Mouse (Mus musculus) testis, adult 2 months (tissue): Measurements from ENCODE around the gene Slc22a2. TPM values are rescaled to one million over a fixed set of nuclear protein-coding genes. Genes with fewer than 3 reads are reported as not detected.

Source experiments
- H3K27ac ChIP-seq: fragments of 200-500 bp; 2 replicates; pipeline ENCODE4 v1.5.1; 2012; ENCODE audit warnings: low read depth, low read length; ENCODE audit not compliant: control insufficient read depth, insufficient read depth
- H3K27me3 ChIP-seq: fragments of 200-500 bp; 2 replicates; pipeline ENCODE4 v1.6.1; 2012; ENCODE audit warnings: mild to moderate bottlenecking, low read length, moderate library complexity; ENCODE audit not compliant: control insufficient read depth, insufficient read depth
- H3K36me3 ChIP-seq: fragments of 200-500 bp; 2 replicates; pipeline ENCODE4 v1.6.1; 2012; ENCODE audit warnings: mild to moderate bottlenecking, low read length; ENCODE audit not compliant: control insufficient read depth, insufficient read depth
- H3K4me1 ChIP-seq: fragments of 200-500 bp; 2 replicates; pipeline ENCODE4 v1.6.1; 2012; ENCODE audit warnings: low read length; ENCODE audit not compliant: control insufficient read depth, insufficient read depth
- H3K4me3 ChIP-seq: fragments of 200-500 bp; 2 replicates; pipeline ENCODE4 v1.5.1; 2012; ENCODE audit warnings: low read depth, mild to moderate bottlenecking, low read length, moderate library complexity, mixed read lengths; ENCODE audit not compliant: control insufficient read depth
- CTCF ChIP-seq: fragments of 200-500 bp; IDR thresholded peaks from 2 replicates; pipeline ENCODE4 v1.5.1; 2012; ENCODE audit warnings: low read depth, mild to moderate bottlenecking, inconsistent platforms, low read length, moderate library complexity; ENCODE audit not compliant: control insufficient read depth, insufficient read depth, insufficient replicate concordance
- POLR2A ChIP-seq: fragments of 200-500 bp; IDR thresholded peaks from 2 replicates; pipeline ENCODE4 v1.6.1; 2012; ENCODE audit warnings: low read depth, mild to moderate bottlenecking, inconsistent platforms, low read length, moderate library complexity; ENCODE audit not compliant: control insufficient read depth
- polyA plus RNA-seq: library from polyadenylated mRNA; depleted of rRNA; stranded (reverse); fragments of >200 nt; gene quantifications from 2 replicates; pipeline ENCODE4 v1.2.3, GENCODE M21; 2012

Slc22a2 gene
- polyA plus RNA-seq, 1 experiment, result not detected

GRCm38 (mm10) chr17:12658784-12659183 lies 74.9 kb downstream of the Slc22a2 start:
- Histone ChIP-seq H3K27me3 (no peaks in the 10 kb centered on the region), H3K36me3 (no peaks in the 10 kb centered on the region), H3K4me3 (no peak overlapping the region), H3K4me1 (no peaks in the 10 kb centered on the region), H3K27ac (no peak overlapping the region)
- TF ChIP-seq POLR2A (no peak), CTCF (no peak)

- no peak for TF ChIP-seq POLR2A
- TF ChIP-seq CTCF, result no peak
- no peaks in the 10 kb centered on the region for H3K36me3 ChIP-seq
- H3K27ac ChIP-seq, result no peak overlapping the region
- H3K4me3 ChIP-seq, result no peak overlapping the region
- H3K27me3 ChIP-seq, result no peaks in the 10 kb centered on the region
- H3K4me1 ChIP-seq, result no peaks in the 10 kb centered on the region
Measured at GRCm38 (mm10) chr17:12659233-12659632, 75.3 kb downstream of the Slc22a2 start.

GRCm38 (mm10) chr17:12660572-12661260 lies 76.8 kb downstream of the Slc22a2 start:
- Histone ChIP-seq H3K27ac (no peak overlapping the region), H3K4me1 (no peaks in the 10 kb centered on the region), H3K36me3 (no peaks in the 10 kb centered on the region), H3K4me3 (no peak overlapping the region), H3K27me3 (no peaks in the 10 kb centered on the region)
- TF ChIP-seq CTCF (peak; percentile 25; the same call in 1 of the 2 replicates), POLR2A (no peak)

DNA sequence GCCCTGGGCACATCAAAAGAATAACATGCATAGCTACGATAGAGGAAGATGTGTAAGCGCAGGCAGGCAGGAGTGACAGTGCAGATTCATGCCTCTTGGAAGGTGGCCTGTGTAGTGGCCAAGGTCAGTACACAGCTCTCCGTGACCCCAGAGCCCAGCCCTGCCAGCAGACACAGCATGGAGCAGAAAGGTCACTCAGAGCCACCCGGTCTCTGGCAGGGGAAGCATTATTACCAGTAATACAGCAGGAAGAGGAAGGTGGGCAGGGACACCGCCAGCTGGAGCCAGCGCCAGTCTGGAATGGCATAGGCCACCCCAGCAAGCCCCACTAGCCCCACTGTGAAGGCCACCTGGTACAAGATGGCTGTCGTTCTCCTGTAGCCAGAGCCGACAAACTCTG lies 80.2 kb downstream of the Slc22a2 start:
- Histone ChIP-seq H3K27me3 (no peaks in the 10 kb centered on the region), H3K4me3 (no peak overlapping the region), H3K36me3 (no peaks in the 10 kb centered on the region), H3K4me1 (no peaks in the 10 kb centered on the region), H3K27ac (no peak overlapping the region)
- TF ChIP-seq CTCF (no peak), POLR2A (no peak)

DNA sequence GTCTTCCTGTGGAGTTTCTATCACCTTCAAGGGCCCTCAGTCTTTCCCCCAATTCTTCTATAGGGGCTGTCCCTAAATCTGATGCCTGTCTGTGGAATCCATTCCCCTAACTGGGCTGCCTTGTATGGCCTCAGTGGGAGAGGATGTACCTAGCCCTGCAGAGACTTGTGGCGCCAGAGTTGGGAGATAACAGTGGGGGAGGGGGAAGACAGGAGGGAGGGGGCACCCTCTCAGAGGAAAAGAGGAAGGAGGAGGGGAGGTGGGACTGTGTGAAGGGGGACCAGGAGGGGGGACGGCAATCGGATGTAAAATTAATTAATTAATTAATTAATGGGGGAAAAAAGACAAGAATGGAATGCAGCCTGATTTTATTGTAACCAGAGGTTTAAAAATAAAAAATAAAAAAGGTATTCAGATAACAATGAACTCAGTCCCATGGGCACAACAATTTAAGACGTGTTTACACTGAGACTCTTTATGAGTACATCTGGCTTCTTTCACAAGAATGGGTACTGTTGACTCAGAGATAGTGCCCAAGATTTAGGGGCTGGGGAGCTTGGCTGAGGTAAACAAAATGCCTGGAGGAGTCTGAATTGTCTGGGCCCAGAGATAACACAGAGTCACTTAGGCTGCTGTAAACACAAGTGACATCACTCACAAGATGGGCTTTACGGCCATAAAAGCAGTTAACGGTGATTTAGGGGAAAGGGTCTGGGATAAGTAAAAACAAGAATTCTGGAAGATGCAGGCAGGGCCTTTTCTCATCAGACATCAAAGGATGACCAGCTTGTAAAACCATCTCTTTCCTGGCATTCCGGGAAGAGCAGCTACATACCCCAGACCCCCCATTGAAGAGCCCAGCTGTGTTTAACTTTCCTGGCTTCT lies 84.8 kb downstream of the Slc22a2 start:
- H3K36me3 ChIP-seq, result no peaks in the 10 kb centered on the region
- no peak overlapping the region for H3K4me3 ChIP-seq
- no peak overlapping the region for H3K27ac ChIP-seq
- no peaks in the 10 kb centered on the region for H3K4me1 ChIP-seq
- no peaks in the 10 kb centered on the region for H3K27me3 ChIP-seq
- TF ChIP-seq CTCF (no peak), POLR2A (no peak)

DNA sequence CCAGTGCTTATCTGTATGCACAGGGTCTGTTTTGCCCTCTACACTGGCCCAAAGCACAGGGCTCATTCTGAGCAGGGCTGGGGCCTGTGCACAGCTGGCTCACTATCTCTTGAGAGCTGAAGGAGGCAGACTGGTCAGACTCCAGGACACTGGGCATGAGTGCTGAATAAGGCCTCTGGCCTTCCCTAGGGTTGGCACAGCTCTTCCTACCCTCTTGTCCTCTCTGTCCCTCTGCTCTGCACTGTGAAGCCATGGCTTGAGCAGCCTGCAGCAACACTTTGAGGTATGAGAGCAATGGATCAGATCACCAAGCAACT lies 85.4 kb downstream of the Slc22a2 start:
- Histone ChIP-seq H3K4me3 (no peak overlapping the region), H3K27ac (no peak overlapping the region), H3K4me1 (no peaks in the 10 kb centered on the region), H3K27me3 (no peaks in the 10 kb centered on the region), H3K36me3 (no peaks in the 10 kb centered on the region)
- no peak for TF ChIP-seq POLR2A
- TF ChIP-seq CTCF, result no peak

DNA sequence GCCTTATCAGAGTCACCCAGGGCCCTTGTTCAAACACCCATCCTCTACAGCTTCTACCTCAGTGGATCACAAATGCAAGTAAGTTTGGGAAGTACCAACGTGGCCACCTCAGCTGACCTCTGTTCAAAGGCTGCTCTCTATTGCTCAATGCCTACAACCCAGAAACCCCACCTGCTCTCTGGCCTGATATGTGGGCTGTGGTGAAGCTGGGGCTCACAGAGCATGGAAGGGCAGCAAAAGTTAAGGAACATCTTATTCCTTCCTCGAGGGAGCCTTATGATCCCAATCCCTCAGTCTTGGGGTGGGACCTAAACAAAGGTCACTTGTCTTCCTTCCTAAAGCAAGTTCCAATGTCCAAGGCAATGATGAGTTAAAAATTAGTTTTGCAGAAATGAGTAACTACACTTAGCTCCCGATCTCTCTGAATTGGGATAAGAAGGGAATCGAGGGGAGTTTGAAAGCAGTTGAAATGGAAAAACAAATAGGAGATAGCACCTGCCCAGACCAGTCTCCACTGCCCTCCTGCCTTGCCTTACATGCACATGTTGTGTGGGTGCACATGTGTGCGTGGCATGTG lies 87.2 kb downstream of the Slc22a2 start:
- no peak for TF ChIP-seq POLR2A
- no peak for TF ChIP-seq CTCF
- Histone ChIP-seq H3K36me3 (no peaks in the 10 kb centered on the region), H3K27ac (no peak overlapping the region), H3K27me3 (no peaks in the 10 kb centered on the region), H3K4me3 (no peak overlapping the region), H3K4me1 (no peaks in the 10 kb centered on the region)
